Mouse (Mus musculus): ENCODE results near the gene Ostf1. TPM values are rescaled to one million over a fixed set of nuclear protein-coding genes. Genes with fewer than 3 reads are reported as not detected.

Ostf1 gene
- 114 TPM in 2 replicates for polyA plus RNA-seq (2015; fragmentation: Nextera tagmentation; extraction: Ambion mirVana)

DNA sequence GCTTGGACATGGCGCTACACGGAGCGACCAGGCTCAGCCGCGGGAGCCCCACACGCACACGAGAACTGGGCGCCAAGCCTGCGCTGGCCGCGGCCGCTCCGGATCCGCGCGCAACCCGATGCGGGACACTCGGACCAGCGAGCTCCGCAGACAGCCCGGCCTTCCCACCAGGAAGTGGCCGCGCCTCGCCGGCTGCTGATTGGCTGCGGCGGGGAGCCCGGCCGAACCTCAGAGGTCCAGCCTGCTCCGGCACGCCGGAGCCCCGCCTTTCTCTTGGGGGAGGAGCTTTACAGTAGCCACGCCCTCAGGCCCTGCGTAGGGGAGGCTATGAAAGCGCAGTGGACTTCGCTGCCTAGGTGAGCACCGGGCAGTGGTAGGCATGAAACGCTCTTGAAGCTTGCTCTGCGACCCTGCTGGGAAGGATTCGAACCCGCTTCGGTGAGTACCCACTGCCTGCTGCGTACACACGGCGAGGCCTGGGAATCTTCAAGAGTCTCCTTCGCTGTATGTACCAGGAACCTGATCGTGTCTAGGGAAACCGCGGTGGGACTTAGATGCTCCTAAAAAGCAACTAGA, at the start of gene Ostf1, which contains the start of gene Nmrk1:
Gene Ostf1, minus strand, starts transcription at position 180 of the 576 bp plus-strand sequence.
Gene Nmrk1, plus strand, starts transcription at position 307 of the 576 bp plus-strand sequence.
- Histone ChIP-seq H3K4me2 (peak within 1 kb of the TSS; percentile 70), H3K27me3 (no peaks in the 10 kb centered on the region), H3K27ac (peak within 1 kb of the TSS; percentile 95), H3K4me3 (replicated peaks) (peak within 1 kb of the TSS; percentile 93), H3K36me3 (no peaks in the 10 kb centered on the region), H3K9ac (peak within 1 kb of the TSS; percentile 89), H3K9me3 (replicated peaks) (no peaks in the 10 kb centered on the region), H3K4me1 (peaks cover 30% of the 10 kb centered on the region)
- WGBS, result under 1% methylated on average over 51 of the region's 51 CpGs
- ATAC-seq (replicated peaks; ENCODE audit: low FRiP score), result peak; percentile 98

DNA sequence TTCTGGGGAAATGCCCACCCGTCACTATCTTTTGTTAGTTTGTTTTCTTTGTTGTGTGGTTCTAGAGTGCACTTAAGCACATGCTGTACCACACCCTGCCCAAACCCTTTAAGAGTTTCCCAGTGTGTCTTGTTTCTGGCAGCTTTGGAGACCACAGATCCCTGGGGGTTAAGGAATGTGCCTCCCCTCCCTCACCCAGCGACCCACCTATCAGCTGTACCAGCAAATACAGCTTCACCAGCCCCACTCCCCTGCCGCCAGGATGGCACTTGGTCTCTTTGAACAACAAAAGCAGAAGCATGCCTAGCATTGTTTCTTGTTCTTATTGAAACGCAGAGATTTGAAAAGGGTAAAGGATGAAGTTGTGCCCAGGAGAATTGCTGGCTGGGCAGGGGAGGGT, 41.5 kb upstream of the Ostf1 start:
- peak overlapping the region; percentile 36; the same call in 1 of the 2 replicates for H3K9ac ChIP-seq
- no peak for ATAC-seq (replicated peaks; ENCODE audit: low FRiP score)
- peak overlapping the region; percentile 56 for H3K4me2 ChIP-seq
- H3K27ac ChIP-seq, result no peak overlapping the region
- WGBS, result 30% methylated on average over 4 of the region's 4 CpGs
- H3K9me3 ChIP-seq (replicated peaks), result no peaks in the 10 kb centered on the region
- peak overlapping the region; percentile 90 for H3K4me3 ChIP-seq (replicated peaks)
- H3K36me3 ChIP-seq, result no peaks in the 10 kb centered on the region
- H3K27me3 ChIP-seq, result no peaks in the 10 kb centered on the region
- peaks cover 27% of the 10 kb centered on the region for H3K4me1 ChIP-seq

DNA sequence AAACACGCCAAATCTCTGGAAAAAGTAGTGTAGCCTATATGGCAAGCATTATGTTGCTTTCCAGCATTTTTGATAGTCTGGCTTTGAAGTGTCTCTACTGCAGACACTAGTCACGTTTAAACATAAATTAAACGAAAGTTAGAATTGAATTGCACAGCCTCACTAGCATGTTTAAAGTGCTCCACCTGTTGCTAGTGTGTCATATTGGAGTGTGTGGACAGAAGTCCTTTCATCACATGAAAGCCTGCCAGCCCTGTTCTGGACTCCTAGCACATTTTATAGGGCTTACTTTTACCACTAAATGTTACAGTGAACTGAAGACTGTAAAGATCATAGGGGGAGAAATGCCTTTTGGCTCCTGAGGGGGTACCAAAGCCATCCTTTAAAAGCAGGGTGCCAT, 40.9 kb upstream of the Ostf1 start:
- no peak for ATAC-seq (replicated peaks; ENCODE audit: low FRiP score)
- WGBS, result 57% methylated on average over 3 of the region's 3 CpGs
- H3K9me3 ChIP-seq (replicated peaks), result no peaks in the 10 kb centered on the region
- H3K36me3 ChIP-seq, result no peaks in the 10 kb centered on the region
- H3K4me1 ChIP-seq, result peaks cover 27% of the 10 kb centered on the region
- H3K4me2 ChIP-seq, result peak overlapping the region; percentile 56
- H3K9ac ChIP-seq, result no peak overlapping the region
- H3K27me3 ChIP-seq, result no peaks in the 10 kb centered on the region
- H3K4me3 ChIP-seq (replicated peaks), result peak overlapping the region; percentile 90
- H3K27ac ChIP-seq, result no peak overlapping the region

DNA sequence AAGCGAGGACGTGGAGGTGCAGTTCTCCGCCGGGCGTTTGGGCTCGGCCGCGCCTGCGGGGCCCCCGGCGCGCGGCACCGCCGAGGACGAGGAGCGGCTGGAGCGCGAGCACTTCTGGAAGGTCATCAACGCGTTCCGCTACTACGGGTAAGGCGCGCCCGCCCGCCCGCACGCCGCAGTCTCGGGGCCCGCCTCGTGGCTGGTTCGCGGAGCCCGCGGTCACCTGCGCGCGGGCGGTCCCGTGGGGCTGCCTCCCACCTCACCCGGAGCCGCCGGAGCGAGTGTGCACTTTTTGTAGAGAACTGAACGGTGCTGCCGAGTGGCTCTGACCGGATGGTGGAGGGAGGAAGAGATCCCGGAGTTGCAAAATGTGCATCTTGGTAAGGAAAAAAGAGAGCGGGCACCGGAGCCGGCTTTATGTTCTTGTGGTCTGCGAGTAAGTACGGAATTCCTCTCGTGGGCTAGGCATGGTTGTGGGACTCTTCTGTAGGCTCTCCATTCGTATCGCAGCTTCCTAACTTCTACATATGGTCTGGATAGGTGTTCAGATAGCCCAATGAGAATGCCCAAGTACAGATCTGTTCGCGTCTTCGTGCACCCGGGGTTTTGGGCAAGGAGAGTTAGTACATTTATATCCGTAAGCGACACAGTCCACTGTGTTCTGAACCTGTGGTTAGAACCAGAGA, 39.6 kb upstream of the Ostf1 start:
- H3K9ac ChIP-seq, result peak overlapping the region; percentile 90
- H3K27me3 ChIP-seq, result no peaks in the 10 kb centered on the region
- H3K27ac ChIP-seq, result peak overlapping the region; percentile 88
- H3K4me3 ChIP-seq (replicated peaks), result peak overlapping the region; percentile 90
- H3K4me2 ChIP-seq, result peak overlapping the region; percentile 56
- H3K4me1 ChIP-seq, result peaks cover 27% of the 10 kb centered on the region
- no peaks in the 10 kb centered on the region for H3K36me3 ChIP-seq
- under 1% methylated on average over 53 of the region's 64 CpGs for WGBS
- no peaks in the 10 kb centered on the region for H3K9me3 ChIP-seq (replicated peaks)
- ATAC-seq (replicated peaks; ENCODE audit: low FRiP score), result peak; percentile 5

DNA sequence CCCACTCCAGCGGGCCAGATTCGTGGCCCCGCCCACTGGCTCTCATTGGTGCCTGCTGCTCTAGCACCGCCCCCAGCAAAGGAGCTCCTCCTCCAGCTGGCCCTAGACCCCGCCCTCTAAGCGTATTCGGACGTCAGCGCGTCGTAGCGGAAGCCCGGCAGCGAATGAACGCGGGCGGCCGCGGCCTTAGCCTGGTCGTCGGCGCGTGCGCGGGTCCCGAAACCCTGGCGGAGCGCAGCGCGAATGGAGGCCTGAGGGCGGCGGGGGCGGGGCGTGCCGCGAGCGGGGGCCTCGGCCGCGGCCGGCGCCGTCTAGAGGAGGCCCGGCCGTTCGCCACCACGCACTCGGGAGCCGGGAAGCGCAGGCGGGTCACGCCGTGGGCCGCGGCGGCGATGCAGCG, 39.0 kb upstream of the Ostf1 start, which contains the start of gene Carnmt1:
Gene Carnmt1, plus strand, starts transcription at position 157 of the 400 bp plus-strand sequence.
- WGBS, result under 1% methylated on average over 51 of the region's 58 CpGs
- peak within 1 kb of the TSS; percentile 90 for H3K9ac ChIP-seq
- peak within 1 kb of the TSS; percentile 88 for H3K27ac ChIP-seq
- peak within 1 kb of the TSS; percentile 90 for H3K4me3 ChIP-seq (replicated peaks)
- H3K4me1 ChIP-seq, result peaks cover 27% of the 10 kb centered on the region
- peak; percentile 97 for ATAC-seq (replicated peaks; ENCODE audit: low FRiP score)
- H3K27me3 ChIP-seq, result no peaks in the 10 kb centered on the region
- peak within 1 kb of the TSS; percentile 56 for H3K4me2 ChIP-seq
- H3K36me3 ChIP-seq, result no peaks in the 10 kb centered on the region
- H3K9me3 ChIP-seq (replicated peaks), result no peaks in the 10 kb centered on the region

DNA sequence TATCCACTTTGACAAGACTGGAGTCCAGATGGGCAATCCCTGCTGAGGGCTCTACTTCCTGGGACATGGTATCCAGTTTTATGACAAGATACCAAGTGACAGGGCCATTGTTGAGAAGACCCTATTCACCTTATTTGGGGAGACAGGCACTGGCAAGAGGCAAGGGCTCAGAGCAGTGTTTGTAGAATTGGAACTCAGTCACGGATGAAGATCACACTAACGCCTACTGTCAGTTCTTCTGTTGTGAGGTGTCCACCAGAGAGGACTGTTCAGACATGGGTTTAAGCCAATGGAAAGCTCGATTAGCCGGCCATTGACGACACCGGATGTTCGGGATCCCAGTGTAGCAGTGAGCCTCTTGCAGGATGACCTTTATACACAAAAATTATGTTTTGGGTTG, 37.9 kb upstream of the Ostf1 start:
- Histone ChIP-seq H3K4me1 (peaks cover 27% of the 10 kb centered on the region), H3K27me3 (no peaks in the 10 kb centered on the region), H3K4me2 (no peak overlapping the region), H3K9me3 (replicated peaks) (no peaks in the 10 kb centered on the region), H3K9ac (no peak overlapping the region), H3K27ac (peak overlapping the region; percentile 81; the same call in 1 of the 2 replicates), H3K4me3 (replicated peaks) (no peak overlapping the region), H3K36me3 (no peaks in the 10 kb centered on the region)
- ATAC-seq (replicated peaks; ENCODE audit: low FRiP score), result no peak
- WGBS, result 93% methylated on average over 7 of the region's 7 CpGs

DNA sequence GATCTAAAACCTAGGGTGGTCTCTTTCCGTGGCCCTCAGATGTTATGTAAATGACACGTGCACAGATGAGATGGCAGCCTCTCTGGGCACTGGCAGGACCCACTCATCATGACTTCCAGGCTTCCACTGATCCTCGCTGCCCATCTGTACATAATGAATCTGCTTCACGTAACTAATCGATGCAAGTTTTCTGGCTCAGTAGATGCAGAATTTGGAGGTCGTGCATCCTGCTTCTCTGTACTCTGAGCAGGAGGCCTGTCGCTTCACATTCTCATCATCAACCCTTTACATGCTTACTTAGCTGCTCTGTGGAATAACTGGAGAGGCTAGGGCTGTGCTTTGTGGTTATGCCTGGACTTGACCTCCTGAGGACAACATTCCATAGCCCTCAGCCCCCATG, 35.3 kb upstream of the Ostf1 start:
- no peak overlapping the region for H3K9ac ChIP-seq
- H3K4me3 ChIP-seq (replicated peaks), result no peak overlapping the region
- no peak for ATAC-seq (replicated peaks; ENCODE audit: low FRiP score)
- H3K4me2 ChIP-seq, result no peak overlapping the region
- WGBS, result 90% methylated on average over 7 of the region's 7 CpGs
- H3K36me3 ChIP-seq, result no peaks in the 10 kb centered on the region
- H3K27ac ChIP-seq, result no peak overlapping the region
- H3K9me3 ChIP-seq (replicated peaks), result no peaks in the 10 kb centered on the region
- no peaks in the 10 kb centered on the region for H3K27me3 ChIP-seq
- peaks cover 10% of the 10 kb centered on the region for H3K4me1 ChIP-seq

DNA sequence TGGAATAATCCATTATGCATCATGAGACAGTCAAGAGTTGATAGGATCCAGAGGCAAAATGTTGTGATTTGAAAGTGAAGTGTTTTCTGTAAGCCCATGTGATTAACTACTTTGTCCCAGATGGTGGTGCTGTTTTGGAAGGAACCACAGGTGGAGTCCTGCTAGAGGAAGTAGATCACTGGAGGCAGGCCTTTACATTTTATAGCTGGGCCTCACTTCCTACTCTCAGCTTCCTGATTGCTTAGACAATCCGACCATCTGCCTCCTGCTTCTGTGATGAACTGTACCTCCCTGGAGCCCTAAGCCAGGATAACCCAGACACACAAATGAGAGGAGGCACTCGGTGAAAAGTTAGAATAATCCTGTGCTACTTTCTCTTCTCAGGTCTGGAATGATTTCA, 32.3 kb upstream of the Ostf1 start:
- Histone ChIP-seq H3K27me3 (no peaks in the 10 kb centered on the region), H3K4me2 (no peak overlapping the region), H3K4me1 (0 out of 2 replicates have a peak, but pooled peaks cover under 1% of the 10 kb centered on the region), H3K36me3 (no peaks in the 10 kb centered on the region), H3K9me3 (replicated peaks) (no peaks in the 10 kb centered on the region), H3K9ac (no peak overlapping the region), H3K4me3 (replicated peaks) (no peak overlapping the region), H3K27ac (no peak overlapping the region)
- no peak for ATAC-seq (replicated peaks; ENCODE audit: low FRiP score)
- 53% methylated on average over 2 of the region's 2 CpGs for WGBS

DNA sequence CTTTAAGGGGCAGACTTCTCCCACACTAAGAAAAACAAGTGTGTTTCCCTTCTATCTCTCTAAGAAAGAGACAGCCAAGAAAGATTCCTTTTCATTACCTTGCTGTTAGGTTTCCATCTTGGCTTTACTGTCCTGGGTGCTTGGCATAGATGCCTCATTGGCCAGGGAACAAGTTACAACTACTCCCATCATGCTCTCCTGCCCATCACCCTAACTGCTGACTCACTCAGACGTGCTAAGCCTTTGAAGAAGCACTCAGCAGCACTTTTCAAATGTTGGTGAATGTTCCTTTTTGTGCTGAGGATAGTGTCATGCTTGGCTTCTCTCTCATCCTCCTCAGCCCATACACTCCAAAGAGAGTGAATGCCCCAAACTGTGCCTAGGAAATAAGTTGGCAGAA, 30.1 kb upstream of the Ostf1 start:
- H3K36me3 ChIP-seq, result no peaks in the 10 kb centered on the region
- ATAC-seq (replicated peaks; ENCODE audit: low FRiP score), result no peak
- no peak overlapping the region for H3K9ac ChIP-seq
- no peaks in the 10 kb centered on the region for H3K9me3 ChIP-seq (replicated peaks)
- H3K4me3 ChIP-seq (replicated peaks), result no peak overlapping the region
- H3K27ac ChIP-seq, result no peak overlapping the region
- H3K4me1 ChIP-seq, result peaks cover 7% of the 10 kb centered on the region
- H3K4me2 ChIP-seq, result no peak overlapping the region
- H3K27me3 ChIP-seq, result no peaks in the 10 kb centered on the region
- WGBS, result 59% methylated on average over 1 of the region's 1 CpGs

DNA sequence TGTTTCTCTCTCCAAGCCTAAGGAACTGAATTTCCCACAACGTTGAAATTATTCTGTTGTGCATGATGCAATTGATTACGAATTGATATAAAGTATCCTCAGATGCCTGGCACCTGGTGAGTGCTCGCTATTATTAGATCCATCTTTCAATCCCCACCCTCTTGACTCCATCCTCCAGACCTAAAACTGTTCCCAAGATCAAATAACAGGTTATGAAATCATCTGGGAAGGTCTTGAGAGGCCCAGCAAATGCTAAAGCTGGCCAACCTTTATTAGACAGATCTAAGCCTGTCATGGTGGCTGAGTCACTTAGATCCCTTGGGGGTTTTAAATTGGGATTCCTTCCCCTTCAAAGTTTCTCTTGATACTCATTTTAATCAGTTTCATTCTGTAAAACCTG, 28.8 kb upstream of the Ostf1 start:
- H3K27me3 ChIP-seq, result no peaks in the 10 kb centered on the region
- ATAC-seq (replicated peaks; ENCODE audit: low FRiP score), result no peak
- H3K4me3 ChIP-seq (replicated peaks), result no peak overlapping the region
- no peak overlapping the region for H3K4me2 ChIP-seq
- H3K36me3 ChIP-seq, result no peaks in the 10 kb centered on the region
- H3K9ac ChIP-seq, result no peak overlapping the region
- WGBS, result 93% methylated on average over 3 of the region's 3 CpGs
- no peaks in the 10 kb centered on the region for H3K9me3 ChIP-seq (replicated peaks)
- H3K4me1 ChIP-seq, result peaks cover 7% of the 10 kb centered on the region
- no peak overlapping the region for H3K27ac ChIP-seq

DNA sequence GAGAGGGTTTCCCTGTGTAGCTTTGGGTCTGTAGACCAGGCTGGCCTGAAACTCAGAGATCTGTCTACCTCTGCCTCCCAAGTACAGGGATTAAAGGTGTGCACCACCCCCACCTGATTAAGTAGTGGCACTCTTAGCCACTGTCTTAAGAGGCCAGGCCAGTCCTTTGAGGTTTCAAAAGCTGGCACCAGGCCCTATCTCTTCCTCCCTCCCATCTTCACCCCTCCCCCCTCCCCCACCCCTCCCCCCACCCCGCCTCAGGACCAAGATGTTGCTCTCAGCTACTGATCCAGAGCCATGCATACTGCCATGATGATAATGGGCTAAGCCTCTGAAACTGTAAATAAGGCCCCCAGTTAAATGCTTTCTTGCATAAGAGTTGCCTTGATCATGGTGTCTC, 27.7 kb upstream of the Ostf1 start:
- no peaks in the 10 kb centered on the region for H3K9me3 ChIP-seq (replicated peaks)
- no peak for ATAC-seq (replicated peaks; ENCODE audit: low FRiP score)
- no peaks in the 10 kb centered on the region for H3K36me3 ChIP-seq
- H3K4me1 ChIP-seq, result peaks cover 7% of the 10 kb centered on the region
- WGBS, result 33% methylated on average over 1 of the region's 1 CpGs
- H3K27me3 ChIP-seq, result no peaks in the 10 kb centered on the region
- no peak overlapping the region for H3K9ac ChIP-seq
- H3K4me2 ChIP-seq, result no peak overlapping the region
- no peak overlapping the region for H3K4me3 ChIP-seq (replicated peaks)
- no peak overlapping the region for H3K27ac ChIP-seq

DNA sequence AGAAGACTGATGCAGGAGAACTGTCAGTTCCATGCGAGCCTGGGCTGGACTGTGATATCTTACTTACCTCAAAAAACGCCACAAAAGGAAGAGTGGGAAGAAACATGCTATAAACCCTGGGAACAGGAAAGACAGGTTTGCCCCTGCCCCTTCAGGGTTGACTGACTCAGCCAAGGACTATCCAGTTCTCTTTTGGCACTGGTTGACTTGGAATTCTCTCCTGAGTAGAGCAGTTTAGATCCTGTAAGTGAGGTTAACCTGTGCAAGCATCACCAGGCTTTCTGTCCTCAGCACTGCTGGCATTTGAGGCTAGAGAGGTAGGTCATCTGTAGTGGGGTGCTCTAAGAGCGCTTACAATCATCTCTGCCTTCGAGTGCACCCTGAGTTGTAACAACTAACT, 26.9 kb upstream of the Ostf1 start:
- Histone ChIP-seq H3K4me3 (replicated peaks) (no peak overlapping the region), H3K9ac (no peak overlapping the region), H3K27me3 (no peaks in the 10 kb centered on the region), H3K36me3 (no peaks in the 10 kb centered on the region), H3K27ac (peak overlapping the region; percentile 56; the same call in 1 of the 2 replicates), H3K4me2 (no peak overlapping the region), H3K4me1 (peaks cover 7% of the 10 kb centered on the region), H3K9me3 (replicated peaks) (no peaks in the 10 kb centered on the region)
- 63% methylated on average over 4 of the region's 4 CpGs for WGBS
- peak; percentile 40; the same call in 1 of the 2 replicates for ATAC-seq (replicated peaks; ENCODE audit: low FRiP score)

Measured in kidney, embryonic 15.5 days (tissue).